Mouse (Mus musculus) hindbrain, embryonic 13.5 days (tissue): ENCODE data around the gene Lzts2. TPM values are rescaled to one million over a fixed set of nuclear protein-coding genes. Genes with fewer than 3 reads are reported as not detected.

Experiments
- polyA plus RNA-seq: library from polyadenylated mRNA; unstranded; fragments of >200 nt; fragmentation: Nextera tagmentation; extraction: Ambion mirVana; gene quantifications from 2 replicates; pipeline ENCODE4 v1.2.1, GENCODE M21; 2015

The Lzts2 gene
- polyA plus RNA-seq, 1 experiment from 2014 or later = 24.1 TPM

Other genes starting within 250 kb of the Lzts2 start
- 29.8 and 30.5 TPM in 2 replicates for gene Slf2, start 83.3 kb upstream of the Lzts2 start, polyA plus RNA-seq
- gene Sema4g, start 25.3 kb upstream of the Lzts2 start, polyA plus RNA-seq = 19.2 and 19.9 TPM in 2 replicates
- 16.0 and 17.0 TPM in 2 replicates for gene Twnk, start 8.8 kb upstream of the Lzts2 start, polyA plus RNA-seq
- 91.6 and 93.6 TPM in 2 replicates for gene Mrpl43, start 8.0 kb upstream of the Lzts2 start, polyA plus RNA-seq
- gene Pdzd7, start 31.3 kb downstream of the Lzts2 start, polyA plus RNA-seq = 1.4 and 1.5 TPM in 2 replicates
- gene Sfxn3, start 33.1 kb downstream of the Lzts2 start, polyA plus RNA-seq = 63.1 and 65.4 TPM in 2 replicates
- gene Kazald1, start 60.8 kb downstream of the Lzts2 start, polyA plus RNA-seq = 4.7 and 6.3 TPM in 2 replicates
- gene Tlx1, start 136.3 kb downstream of the Lzts2 start, polyA plus RNA-seq = 3.0 and 5.1 TPM in 2 replicates
- 9.5 and 11.8 TPM in 2 replicates for gene Lbx1, start 221.4 kb downstream of the Lzts2 start, polyA plus RNA-seq